Mouse (Mus musculus) heart, postnatal 14 days (tissue): ENCODE measurements around the gene Bdh1. TPM values are rescaled to one million over a fixed set of nuclear protein-coding genes. Genes with fewer than 3 reads are reported as not detected.

Experiments
- DNase-seq, 2 experiments: peaks; one replicate each; pipeline ENCODE4 v3.0.0; 2021 to 2022
- intact Hi-C: fragments of 180-260 bp; cut with DNase I; formaldehyde crosslinking; loops from one replicate; pipeline ENCODE4 v1.15.1; 2025
- total RNA-seq, 2 experiments: library from RNA; stranded (reverse); gene quantifications; 2 replicates each; pipeline ENCODE4 v1.2.3; 2021

The Bdh1 gene
- total RNA-seq, 2 experiments from 2014 or later, result 0.41 to 2.6 TPM

DNA sequence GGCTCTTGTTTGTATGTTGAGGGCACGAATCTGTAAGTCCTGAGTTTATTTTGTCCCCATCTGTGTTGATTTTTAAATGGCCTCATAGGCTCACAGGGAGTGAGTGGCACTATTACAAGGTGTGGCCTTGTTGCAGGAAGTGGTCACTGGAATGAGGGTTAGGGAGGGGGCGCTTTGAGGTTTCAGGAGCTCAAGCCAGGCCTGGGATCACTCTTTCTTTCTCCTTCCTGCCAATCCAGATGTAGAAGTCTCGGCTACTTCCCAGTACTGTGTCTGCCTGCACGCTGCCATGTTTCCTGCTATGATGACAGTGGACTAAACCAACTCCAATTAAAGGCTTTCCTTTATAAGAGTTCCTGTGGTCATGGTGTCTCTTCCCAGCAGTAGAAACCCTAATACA is 76.3 kb downstream of the Bdh1 start:
- no peak for DNase-seq

DNA sequence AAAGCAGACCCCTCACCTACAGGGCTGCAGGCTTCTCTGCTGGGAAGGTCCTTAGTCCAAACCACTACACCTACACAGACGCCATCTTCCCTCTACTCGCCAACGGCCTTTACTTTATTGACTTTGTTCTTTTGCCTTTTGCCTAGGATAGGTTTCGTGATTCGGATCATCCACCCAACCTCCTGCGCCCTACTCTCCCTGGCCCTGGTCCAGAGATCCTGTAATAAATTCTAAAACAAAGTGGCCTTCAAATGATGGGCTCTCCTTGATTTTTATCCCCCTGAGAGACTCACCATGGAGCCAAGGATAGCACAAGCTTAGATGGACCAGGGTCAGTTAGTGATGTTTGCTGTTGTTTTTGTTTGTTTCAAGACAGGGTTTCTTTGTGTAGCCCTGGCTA is 76.9 kb downstream of the Bdh1 start:
- DNase-seq, result no peak
- intact Hi-C loops, result no loop called here

More for the DNA sequence above, 76.3 kb downstream of the Bdh1 start:
- intact Hi-C loops, result no loop called here

DNA sequence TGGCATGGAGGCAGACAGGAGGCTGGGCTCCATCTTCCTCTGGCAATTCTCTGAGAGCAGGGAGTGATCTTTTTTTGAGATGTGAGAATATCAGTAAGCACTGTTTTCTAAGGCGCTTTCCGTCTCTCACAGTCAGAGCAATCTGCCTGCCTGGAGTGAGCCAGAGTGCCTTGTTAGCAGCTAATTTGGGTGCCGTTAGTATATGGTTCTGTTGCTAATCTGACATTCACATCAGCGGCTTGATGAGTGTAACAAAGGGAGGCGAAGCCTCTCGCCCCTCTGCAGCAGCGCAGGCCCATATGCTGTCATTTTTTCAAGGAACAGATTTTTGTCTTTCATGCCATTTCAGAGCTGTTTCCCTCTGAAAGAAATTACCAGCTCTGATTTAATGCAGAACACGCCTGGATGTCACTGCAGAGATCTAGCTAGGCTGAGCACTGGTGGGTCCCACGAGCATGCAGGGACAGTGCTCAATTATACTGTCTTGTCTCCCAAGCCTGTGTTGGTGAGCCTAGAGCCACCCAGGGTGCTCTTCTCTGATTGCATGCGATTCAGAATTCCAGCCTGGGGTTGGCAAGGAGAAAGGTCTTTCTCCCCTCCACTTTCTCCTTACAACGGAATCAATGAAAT is 77.7 kb downstream of the Bdh1 start:
- no peak for DNase-seq
- intact Hi-C loops, result no loop called here

DNA sequence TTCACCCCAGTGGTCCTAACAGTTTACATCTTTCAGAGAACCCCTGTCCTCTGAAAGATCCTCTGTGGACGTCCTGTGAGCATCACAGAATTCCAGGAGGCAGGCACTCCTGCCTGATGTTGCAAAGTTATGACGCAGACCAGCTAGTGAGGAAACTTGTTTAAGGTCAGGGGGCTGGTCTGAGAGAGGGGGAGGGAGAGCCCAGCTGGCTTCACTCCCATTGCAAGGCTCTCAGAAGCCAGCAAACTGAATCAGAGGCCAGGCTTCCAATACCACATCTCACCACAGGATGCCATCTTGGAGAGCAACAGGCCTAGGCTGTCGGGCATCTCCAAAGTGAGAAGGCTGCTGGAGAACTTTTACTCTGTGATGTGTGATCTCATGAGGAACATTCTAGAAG is 78.5 kb downstream of the Bdh1 start:
- intact Hi-C loops, result no loop called here
- DNase-seq, result no peak

DNA sequence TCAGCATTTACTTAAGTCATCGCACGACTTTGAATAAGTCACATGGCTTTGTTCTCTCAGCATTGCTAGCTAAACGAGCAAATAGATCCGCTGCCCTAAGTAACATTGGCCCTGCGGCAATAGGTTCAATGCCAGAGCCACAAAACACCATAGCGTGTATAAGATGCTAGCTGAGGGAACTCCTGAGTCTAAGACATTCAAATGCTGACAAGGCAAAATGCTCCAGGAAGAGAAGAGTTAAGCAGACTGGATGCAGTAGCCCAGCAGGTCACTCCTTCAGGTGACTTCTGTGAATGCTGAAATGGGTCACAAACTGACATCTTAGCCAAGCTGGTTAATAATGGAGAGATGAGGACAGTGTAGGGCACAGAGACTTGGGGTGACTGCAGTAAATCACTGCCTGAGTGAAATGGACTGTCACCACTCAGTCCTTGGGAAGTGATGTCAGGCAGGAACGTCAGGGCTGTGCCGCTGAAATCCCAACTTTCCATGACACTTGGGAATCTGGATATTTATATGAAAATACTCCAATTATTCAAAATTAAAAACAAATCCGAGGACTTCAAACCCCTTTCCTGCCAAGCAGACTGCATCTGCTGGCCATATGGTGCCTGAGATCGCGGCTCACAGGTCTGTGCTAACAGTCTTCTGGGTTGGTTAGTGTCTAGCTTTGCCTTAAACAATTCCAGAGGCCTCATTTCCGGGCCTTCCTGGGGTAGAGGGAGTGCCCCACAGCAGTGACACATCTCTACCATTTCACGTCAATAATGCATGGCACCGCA is 79.1 kb downstream of the Bdh1 start:
- DNase-seq, result no peak
- intact Hi-C loops, result no loop called here

DNA sequence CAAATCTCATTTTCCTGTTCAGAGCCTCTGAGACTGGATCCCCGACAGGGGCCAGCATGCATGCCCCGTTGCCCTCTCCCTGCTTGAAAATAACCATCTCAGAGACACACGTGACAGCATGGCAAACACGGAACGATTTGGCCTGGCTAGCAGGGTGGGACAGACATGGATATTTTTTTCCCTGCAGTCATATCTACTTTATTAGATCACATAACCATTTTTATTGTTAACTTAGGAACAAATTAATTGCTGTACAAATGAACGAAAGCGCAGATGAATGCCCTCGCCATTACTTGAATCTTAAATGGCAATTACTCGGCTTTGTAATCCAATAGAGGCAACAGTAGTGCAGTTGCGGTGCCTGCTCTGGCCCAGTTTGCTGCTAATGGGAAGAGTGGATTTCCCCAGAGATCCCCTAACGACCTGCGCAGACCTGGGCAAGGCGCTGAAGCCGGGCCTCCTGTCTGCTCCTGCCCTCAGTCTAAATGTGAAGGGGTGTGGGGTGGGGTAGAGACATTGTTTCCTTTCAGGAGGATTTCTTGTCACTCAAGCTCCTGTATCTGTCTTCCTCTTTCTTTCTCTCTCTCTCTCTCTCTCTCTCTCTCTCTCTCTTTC is 79.8 kb downstream of the Bdh1 start:
- DNase-seq, result no peak
- intact Hi-C loops, result no loop called here

DNA sequence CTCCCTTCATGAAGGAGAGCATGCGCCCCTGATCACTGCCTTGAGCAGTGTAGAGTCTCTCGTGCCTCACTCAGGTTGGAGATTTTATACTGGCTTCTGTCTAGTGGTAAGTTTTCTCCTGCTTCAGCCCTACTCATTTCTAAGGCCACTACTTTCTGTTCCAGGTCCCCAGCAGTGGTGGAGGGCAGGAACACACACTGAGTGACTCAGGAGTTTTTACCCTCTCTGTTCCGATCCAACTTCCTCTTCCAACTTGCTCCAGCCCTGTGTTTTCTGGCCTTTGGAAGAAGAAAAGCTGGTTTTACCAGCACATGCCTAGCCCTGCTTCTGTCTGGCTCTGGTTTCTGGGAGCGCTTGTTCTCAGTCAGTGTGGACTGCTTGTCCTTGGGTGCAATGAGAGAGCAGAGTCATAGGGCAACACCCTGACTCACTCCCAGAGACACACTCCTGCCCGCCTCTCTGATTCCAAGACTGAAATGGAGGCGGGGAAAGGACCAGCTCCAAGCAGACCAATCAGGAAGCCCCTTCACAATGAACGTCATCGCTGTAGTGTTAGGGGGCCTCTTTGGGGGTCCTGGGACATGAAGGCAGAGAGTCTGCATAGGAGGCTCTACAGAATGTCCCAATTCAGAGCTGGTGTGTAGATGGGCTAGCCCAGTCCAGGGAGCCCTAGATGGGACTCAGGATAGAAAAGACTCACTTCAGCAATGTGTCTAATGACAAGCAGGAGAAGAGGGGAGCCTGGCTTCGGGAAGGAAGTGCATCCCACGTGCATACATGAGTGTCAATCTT is 84.8 kb downstream of the Bdh1 start:
- DNase-seq, result no peak
- intact Hi-C loops, result no loop called here

DNA sequence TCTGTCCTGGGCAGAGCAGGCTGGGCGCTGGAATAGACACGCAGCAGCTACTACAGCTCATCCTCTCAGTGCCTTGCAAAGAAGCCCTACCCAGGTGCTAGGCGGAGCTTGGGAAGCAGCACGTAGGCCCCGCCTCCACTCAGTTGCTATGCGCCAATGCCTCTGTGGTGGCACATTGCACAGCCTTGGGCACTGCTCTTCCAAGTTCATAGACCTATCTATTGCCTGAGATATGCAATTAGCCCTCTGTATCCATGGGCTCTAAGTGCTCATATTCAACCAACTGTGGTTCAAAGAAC is 85.3 kb downstream of the Bdh1 start:
- intact Hi-C loops, result no loop called here
- no peak for DNase-seq

DNA sequence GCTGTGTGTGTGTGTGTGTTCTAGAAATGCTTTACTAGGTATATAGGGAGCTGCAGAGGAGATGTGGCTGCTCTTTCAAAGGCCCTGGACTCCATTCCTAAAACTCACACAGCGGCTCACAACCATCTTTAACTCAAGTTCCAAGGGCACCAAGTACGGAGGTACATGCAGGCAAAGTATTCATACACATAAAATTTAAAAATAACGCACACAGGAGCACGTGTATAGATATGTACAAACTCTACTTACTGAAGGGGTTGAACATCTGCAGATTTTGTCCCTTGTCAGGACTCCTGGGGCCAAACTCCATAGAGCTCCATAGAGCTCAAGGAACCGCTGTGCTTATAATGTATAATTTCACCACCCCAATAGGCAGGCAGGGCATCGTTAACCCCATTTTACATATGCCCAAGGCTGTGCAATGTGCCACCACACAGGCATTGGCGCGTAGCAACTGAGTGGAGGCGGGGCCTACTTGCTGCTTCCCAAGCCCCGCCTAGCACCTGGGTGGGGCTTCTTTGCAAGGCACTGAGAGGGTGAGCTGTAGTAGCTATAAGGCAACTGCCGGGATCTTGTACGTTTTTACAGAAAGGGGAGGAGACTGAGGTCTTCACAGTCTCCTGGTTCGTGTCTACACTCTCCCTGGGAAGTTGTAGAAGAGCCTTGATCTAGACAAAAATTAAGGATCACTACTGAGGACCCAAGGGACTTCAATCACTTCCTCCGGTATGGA is 85.9 kb downstream of the Bdh1 start:
- no peak for DNase-seq
- intact Hi-C loops, result no loop called here

Other genes with a start within 250 kb of the Bdh1 start
- 10 to 100 TPM; 27.4 to 29.3 TPM for gene Acap2, start 221.0 kb upstream of the Bdh1 start, total RNA-seq
- gene Ppp1r2, start 147.0 kb upstream of the Bdh1 start, total RNA-seq, result 100 to 1,000 TPM in 1 of 2 experiments, 10 to 100 TPM in 1; 97.4 to 101 TPM
- 1 to 10 TPM; 2.1 to 3.0 TPM for gene Apod, start 107.5 kb upstream of the Bdh1 start, total RNA-seq
- 10 to 100 TPM; 38.5 to 38.9 TPM for gene Dlg1, start 241.2 kb downstream of the Bdh1 start, total RNA-seq